In the genomic region with DNA sequence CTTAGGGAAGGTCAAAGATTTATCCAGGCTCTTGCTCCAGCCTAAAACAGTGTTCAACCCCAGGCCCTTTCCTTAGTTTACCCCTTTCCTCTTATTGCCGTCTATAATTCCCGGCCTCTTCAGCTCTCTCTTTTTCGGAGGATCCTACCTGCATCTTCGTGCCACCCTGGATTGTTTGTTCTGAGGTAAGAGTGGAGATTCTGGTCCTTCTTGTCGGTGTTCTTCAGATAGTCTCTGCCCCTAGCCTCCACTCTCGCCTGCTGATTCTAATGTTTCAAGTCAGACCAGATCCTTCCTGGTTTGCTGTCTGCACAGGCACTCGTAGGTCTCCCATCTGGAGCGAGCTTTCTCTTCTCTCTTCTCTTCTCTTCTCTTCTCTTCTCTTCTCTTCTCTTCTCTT, we compare ENCODE assay signal across 8 mouse cellular contexts. TPM values are rescaled to one million over a fixed set of nuclear protein-coding genes. Genes with fewer than 3 reads are reported as not detected.
DNase-seq lines count a peak whose midpoint lies in the region; ATAC-seq lines count a peak whose summit lies in the region.

No protein-coding gene starts in this region.

- H3K4me3 ChIP-seq in megakaryocyte, embryonic 14.5 days (replicated peaks) = peak overlapping the region; percentile 93
- H3K4me3 ChIP-seq in embryonic facial prominence, embryonic 13.5 days = peak overlapping the region; percentile 84
- peak overlapping the region; percentile 45 for H3K4me3 ChIP-seq in intestine, embryonic 14.5 days (ENCODE audit: low read depth, low read length)
- peak overlapping the region; percentile 76 for H3K4me3 ChIP-seq in neural tube, embryonic 13.5 days

- peaks cover 25% of the 10 kb centered on the region for H3K4me1 ChIP-seq in megakaryocyte, embryonic 14.5 days
- peaks cover 58% of the 10 kb centered on the region for H3K4me1 ChIP-seq in embryonic facial prominence, embryonic 13.5 days
- peaks cover 7% of the 10 kb centered on the region; the same call in 1 of the 2 replicates for H3K4me1 ChIP-seq in intestine, embryonic 14.5 days (replicated peaks; ENCODE audit: control insufficient read depth, insufficient read depth, low read length)
- H3K4me1 ChIP-seq in neural tube, embryonic 13.5 days (replicated peaks) = peaks cover 53% of the 10 kb centered on the region

- no peaks in the 10 kb centered on the region for H3K9me3 ChIP-seq in megakaryocyte, embryonic 14.5 days
- no peaks in the 10 kb centered on the region for H3K9me3 ChIP-seq in embryonic facial prominence, embryonic 13.5 days
- H3K9me3 ChIP-seq in intestine, embryonic 14.5 days (ENCODE audit: control insufficient read depth, low read length) = no peaks in the 10 kb centered on the region
- H3K9me3 ChIP-seq in neural tube, embryonic 13.5 days = no peaks in the 10 kb centered on the region

- no peaks in the 10 kb centered on the region for H3K36me3 ChIP-seq in megakaryocyte, embryonic 14.5 days (replicated peaks; ENCODE audit: low read length)
- no peaks in the 10 kb centered on the region for H3K36me3 ChIP-seq in embryonic facial prominence, embryonic 13.5 days
- no peaks in the 10 kb centered on the region for H3K36me3 ChIP-seq in intestine, embryonic 14.5 days (ENCODE audit: control insufficient read depth, insufficient read depth, low read length)
- H3K36me3 ChIP-seq in neural tube, embryonic 13.5 days = no peaks in the 10 kb centered on the region

- WGBS in embryonic facial prominence, embryonic 13.5 days = 12% methylated on average over 8 of the region's 8 CpGs
- WGBS in intestine, embryonic 14.5 days = 16% methylated on average over 8 of the region's 8 CpGs
- WGBS in neural tube, embryonic 13.5 days = 26% methylated on average over 8 of the region's 8 CpGs

- peak overlapping the region; percentile 88 for H3K9ac ChIP-seq in embryonic facial prominence, embryonic 13.5 days
- peak overlapping the region; percentile 71 for H3K9ac ChIP-seq in intestine, embryonic 14.5 days (ENCODE audit: low read length)
- peak overlapping the region; percentile 74 for H3K9ac ChIP-seq in neural tube, embryonic 13.5 days

- no peak overlapping the region for H3K27ac ChIP-seq in embryonic facial prominence, embryonic 13.5 days
- no peak overlapping the region for H3K27ac ChIP-seq in intestine, embryonic 14.5 days (ENCODE audit: low read depth)
- H3K27ac ChIP-seq in neural tube, embryonic 13.5 days (replicated peaks) = no peak overlapping the region

- peaks cover 73% of the 10 kb centered on the region for H3K27me3 ChIP-seq in megakaryocyte, embryonic 14.5 days (replicated peaks)
- no peaks in the 10 kb centered on the region for H3K27me3 ChIP-seq in embryonic facial prominence, embryonic 13.5 days
- H3K27me3 ChIP-seq in intestine, embryonic 14.5 days (replicated peaks; ENCODE audit: control insufficient read depth, insufficient read depth, low read length) = no peaks in the 10 kb centered on the region
- H3K27me3 ChIP-seq in neural tube, embryonic 13.5 days = peaks cover 2% of the 10 kb centered on the region; the same call in 1 of the 2 replicates

- peak overlapping the region; percentile 92 for H3K4me2 ChIP-seq in embryonic facial prominence, embryonic 13.5 days
- peak overlapping the region; percentile 88 for H3K4me2 ChIP-seq in intestine, embryonic 14.5 days (ENCODE audit: low read length)
- H3K4me2 ChIP-seq in neural tube, embryonic 13.5 days = peak overlapping the region; percentile 99

- no peak for DNase-seq in intestine, embryonic 14.5 days (ENCODE audit: low spot score)
- no peak for DNase-seq in layer of hippocampus, adult 18-20 months (ENCODE audit: low spot score in 2 of 2)
- no peak for DNase-seq in ovary, postnatal 36 days (ENCODE audit: low spot score)
- no peak for DNase-seq in cerebellum, adult 11-12 months

- ATAC-seq in megakaryocyte, adult 5-6 weeks (ENCODE audit: poor library complexity, severe bottlenecking) = no peak
- ATAC-seq in embryonic facial prominence, embryonic 13.5 days (ENCODE audit: insufficient number of reproducible peaks, insufficient read depth, low FRiP score, low TSS enrichment, low read depth) = no peak
- no peak for ATAC-seq in intestine, embryonic 14.5 days (replicated peaks; ENCODE audit: low FRiP score, low TSS enrichment, low read depth)
- ATAC-seq in neural tube, embryonic 13.5 days (ENCODE audit: low read depth) = no peak

RNA-seq across cellular contexts. Expression of a gene that starts 0.6 kb away (rescaled TPM):
- polyA plus RNA-seq in megakaryocyte, embryonic 14.5 days (2012; ENCODE audit: insufficient read depth, low replicate concordance) = 0.74 and 2.0 TPM in 2 replicates
- 14.6 and 16.6 TPM in 2 replicates for total RNA-seq in megakaryocyte, adult 5-6 weeks (2015)
- total RNA-seq in megakaryocyte, adult 5-6 weeks (2017) = 22.2 and 28.7 TPM in 2 replicates
- 24.1 and 27.7 TPM in 2 replicates for polyA plus RNA-seq in embryonic facial prominence, embryonic 13.5 days (2015; fragmentation: Nextera tagmentation; extraction: Ambion mirVana)
- polyA plus RNA-seq in intestine, embryonic 14.5 days (2014; fragmentation: Nextera tagmentation; extraction: Ambion mirVana) = 11.3 and 12.5 TPM in 2 replicates
- polyA plus RNA-seq in neural tube, embryonic 13.5 days (2015; fragmentation: Nextera tagmentation; extraction: Ambion mirVana) = 12.2 and 13.0 TPM in 2 replicates
- total RNA-seq in layer of hippocampus, adult 18-20 months (2021) = 1 to 10 TPM; 6.1 to 7.0 TPM
